Mouse (Mus musculus): ENCODE data around the gene Nek9. TPM values are rescaled to one million over a fixed set of nuclear protein-coding genes. Genes with fewer than 3 reads are reported as not detected.

The Nek9 gene
- total and polyA plus RNA-seq, 2 experiments: 14.0 to 17.0 TPM

DNA sequence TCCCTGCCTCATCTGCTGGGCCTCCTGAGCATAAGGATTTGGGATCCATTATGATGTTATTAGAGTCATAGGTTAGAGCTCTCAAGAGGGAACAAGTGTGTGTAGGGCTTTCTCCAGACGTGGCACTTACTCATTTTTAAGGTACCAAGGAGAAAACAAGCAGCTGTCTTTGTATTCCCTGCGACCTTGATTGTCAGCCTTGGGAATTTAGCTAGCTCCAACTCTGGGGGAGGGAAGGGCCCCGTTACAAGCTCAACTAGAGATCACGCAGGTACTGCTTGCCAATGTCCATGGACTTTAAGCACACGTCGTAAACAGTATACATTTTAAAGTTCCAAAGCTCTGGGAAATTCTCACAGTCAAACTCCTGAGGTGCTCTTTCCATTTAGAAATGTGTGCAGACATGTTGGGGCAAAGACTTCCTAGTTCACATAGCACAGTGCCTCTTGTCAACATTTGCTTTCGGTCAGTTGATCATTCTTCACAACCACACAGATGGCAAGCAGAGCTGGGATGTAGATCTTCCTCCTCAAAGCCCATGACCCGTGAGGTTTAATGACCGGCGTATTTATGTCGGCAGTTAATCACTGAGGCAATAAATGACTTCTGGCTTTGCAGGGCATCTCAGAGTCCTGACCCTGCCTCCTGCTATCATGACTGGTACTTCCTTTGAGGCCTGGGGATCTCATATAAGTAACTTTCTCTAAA is 40.9 kb downstream of the Nek9 start:
- TF ChIP-seq CTCF (IDR thresholded peaks at IDR 0.05; ENCODE audit: low read depth, low read length) (no peak), POLR2A (IDR thresholded peaks at IDR 0.05; ENCODE audit: extremely low read depth, insufficient read depth, low read length) (no peak)
- Histone ChIP-seq H3K27ac (replicated peaks; ENCODE audit: insufficient read depth, low read depth, low read length) (no peak overlapping the region), H3K27me3 (ENCODE audit: control insufficient read depth, insufficient read depth, low read length) (no peaks in the 10 kb centered on the region), H3K9ac (ENCODE audit: low read depth, low read length) (no peak overlapping the region), H3K79me2 (ENCODE audit: control insufficient read depth, insufficient read depth, low read length) (no peaks in the 10 kb centered on the region), H3K36me3 (ENCODE audit: control insufficient read depth, insufficient read depth, low read length) (peaks cover 22% of the 10 kb centered on the region), H3K4me3 (ENCODE audit: insufficient read depth, low read depth, low read length) (no peak overlapping the region), H3K4me1 (ENCODE audit: control insufficient read depth, insufficient read depth, low read length) (peaks cover 10% of the 10 kb centered on the region)
- 83% methylated on average over 11 of the region's 11 CpGs for WGBS
- DNase-seq (ENCODE audit: extremely low read depth, low read depth, low spot score): no peak

DNA sequence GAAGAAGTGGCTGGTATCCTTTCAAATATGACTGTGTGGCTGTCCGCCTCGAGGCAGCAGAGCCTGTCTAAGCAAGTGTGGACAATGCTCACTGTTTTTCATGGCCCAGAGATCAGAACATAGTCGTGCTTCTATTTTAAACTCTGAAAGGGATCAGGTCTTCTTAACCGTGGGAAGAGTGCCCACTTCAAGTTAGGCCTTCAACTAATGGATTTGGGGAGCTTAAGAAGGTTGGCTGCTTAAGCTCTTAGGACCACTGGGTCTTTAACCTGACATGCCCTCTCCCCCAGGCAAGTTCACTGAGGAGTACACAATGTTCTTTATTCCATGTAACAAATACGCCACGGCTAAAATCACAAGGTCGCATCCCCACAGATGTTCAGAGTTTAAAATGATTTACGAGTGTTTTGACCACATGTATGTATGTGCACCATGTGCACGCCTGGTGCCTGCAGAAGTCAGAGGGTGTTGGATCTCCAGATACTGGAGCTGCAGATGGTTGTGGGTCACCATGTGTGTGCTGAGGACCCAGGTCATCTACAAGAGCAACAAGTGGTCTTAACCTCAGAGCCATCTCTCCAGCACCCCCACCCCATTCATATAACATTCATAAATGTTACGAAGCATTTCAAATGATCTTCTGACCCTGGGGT is 41.7 kb downstream of the Nek9 start:
- TF ChIP-seq CTCF (IDR thresholded peaks at IDR 0.05; ENCODE audit: low read depth, low read length) (no peak), POLR2A (IDR thresholded peaks at IDR 0.05; ENCODE audit: extremely low read depth, insufficient read depth, low read length) (no peak)
- Histone ChIP-seq H3K4me1 (ENCODE audit: control insufficient read depth, insufficient read depth, low read length) (peaks cover 14% of the 10 kb centered on the region), H3K27ac (replicated peaks; ENCODE audit: insufficient read depth, low read depth, low read length) (no peak overlapping the region), H3K36me3 (ENCODE audit: control insufficient read depth, insufficient read depth, low read length) (peaks cover 20% of the 10 kb centered on the region), H3K9ac (ENCODE audit: low read depth, low read length) (no peak overlapping the region), H3K79me2 (ENCODE audit: control insufficient read depth, insufficient read depth, low read length) (peaks cover 2% of the 10 kb centered on the region; the same call in 1 of the 2 replicates), H3K27me3 (ENCODE audit: control insufficient read depth, insufficient read depth, low read length) (no peaks in the 10 kb centered on the region), H3K4me3 (ENCODE audit: insufficient read depth, low read depth, low read length) (no peak overlapping the region)
- DNase-seq (ENCODE audit: extremely low read depth, low read depth, low spot score): no peak
- WGBS: 90% methylated on average over 10 of the region's 10 CpGs

GRCm38 (mm10) chr12:85296915-85297314 is 42.2 kb downstream of the Nek9 start:
- Histone ChIP-seq H3K79me2 (ENCODE audit: control insufficient read depth, insufficient read depth, low read length) (peaks cover 4% of the 10 kb centered on the region; the same call in 1 of the 2 replicates), H3K9ac (ENCODE audit: low read depth, low read length) (no peak overlapping the region), H3K27ac (replicated peaks; ENCODE audit: insufficient read depth, low read depth, low read length) (no peak overlapping the region), H3K27me3 (ENCODE audit: control insufficient read depth, insufficient read depth, low read length) (no peaks in the 10 kb centered on the region), H3K36me3 (ENCODE audit: control insufficient read depth, insufficient read depth, low read length) (peaks cover 15% of the 10 kb centered on the region), H3K4me1 (ENCODE audit: control insufficient read depth, insufficient read depth, low read length) (peaks cover 16% of the 10 kb centered on the region), H3K4me3 (ENCODE audit: insufficient read depth, low read depth, low read length) (no peak overlapping the region)
- 85% methylated on average over 5 of the region's 5 CpGs for WGBS
- DNase-seq (ENCODE audit: extremely low read depth, low read depth, low spot score): no peak
- TF ChIP-seq POLR2A (IDR thresholded peaks at IDR 0.05; ENCODE audit: extremely low read depth, insufficient read depth, low read length) (no peak), CTCF (IDR thresholded peaks at IDR 0.05; ENCODE audit: low read depth, low read length) (no peak)

GRCm38 (mm10) chr12:85295506-85295905 is 43.7 kb downstream of the Nek9 start:
- 97% methylated on average over 2 of the region's 2 CpGs for WGBS

DNA sequence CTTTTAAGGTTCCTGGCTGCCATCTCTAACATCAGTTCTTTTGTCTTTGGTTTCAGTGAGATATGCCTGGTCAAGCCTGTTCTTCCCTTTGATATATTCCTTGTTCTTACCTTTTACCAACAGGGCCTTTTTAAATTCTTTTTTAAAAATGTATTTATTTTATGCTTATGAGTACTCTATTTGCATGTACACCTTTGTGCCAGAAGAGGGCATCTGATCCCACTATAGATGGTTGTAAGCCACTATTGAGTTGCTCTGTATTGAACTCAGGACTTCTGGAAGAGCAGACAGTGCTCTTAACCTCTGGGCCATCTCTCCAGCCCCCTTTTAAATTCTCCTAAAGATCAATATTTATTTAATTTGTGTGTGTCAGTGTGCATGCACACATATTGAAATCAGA is 46.3 kb downstream of the Nek9 start:
- H3K4me3 ChIP-seq (ENCODE audit: insufficient read depth, low read depth, low read length): no peak overlapping the region
- H3K9ac ChIP-seq (ENCODE audit: low read depth, low read length): no peak overlapping the region
- no peak overlapping the region for H3K27ac ChIP-seq (replicated peaks; ENCODE audit: insufficient read depth, low read depth, low read length)
- peaks cover 17% of the 10 kb centered on the region; the same call in 1 of the 2 replicates for H3K79me2 ChIP-seq (ENCODE audit: control insufficient read depth, insufficient read depth, low read length)
- peak; percentile 14; the same call in 1 of the 2 replicates for TF ChIP-seq CTCF (IDR thresholded peaks at IDR 0.05; ENCODE audit: low read depth, low read length)
- TF ChIP-seq POLR2A (IDR thresholded peaks at IDR 0.05; ENCODE audit: extremely low read depth, insufficient read depth, low read length): no peak
- peak; percentile 41 for DNase-seq (ENCODE audit: extremely low read depth, low read depth, low spot score)
- H3K27me3 ChIP-seq (ENCODE audit: control insufficient read depth, insufficient read depth, low read length): no peaks in the 10 kb centered on the region
- peaks cover 17% of the 10 kb centered on the region for H3K4me1 ChIP-seq (ENCODE audit: control insufficient read depth, insufficient read depth, low read length)
- H3K36me3 ChIP-seq (ENCODE audit: control insufficient read depth, insufficient read depth, low read length): peaks cover 3% of the 10 kb centered on the region; the same call in 1 of the 2 replicates

More at GRCm38 (mm10) chr12:85295506-85295905, 43.7 kb downstream of the Nek9 start:
- DNase-seq (ENCODE audit: extremely low read depth, low read depth, low spot score): no peak
- Histone ChIP-seq H3K27me3 (ENCODE audit: control insufficient read depth, insufficient read depth, low read length) (no peaks in the 10 kb centered on the region), H3K36me3 (ENCODE audit: control insufficient read depth, insufficient read depth, low read length) (peaks cover 4% of the 10 kb centered on the region; the same call in 1 of the 2 replicates), H3K79me2 (ENCODE audit: control insufficient read depth, insufficient read depth, low read length) (peaks cover 8% of the 10 kb centered on the region; the same call in 1 of the 2 replicates), H3K9ac (ENCODE audit: low read depth, low read length) (no peak overlapping the region), H3K27ac (replicated peaks; ENCODE audit: insufficient read depth, low read depth, low read length) (no peak overlapping the region), H3K4me3 (ENCODE audit: insufficient read depth, low read depth, low read length) (no peak overlapping the region), H3K4me1 (ENCODE audit: control insufficient read depth, insufficient read depth, low read length) (peaks cover 19% of the 10 kb centered on the region)
- no peak for TF ChIP-seq CTCF (IDR thresholded peaks at IDR 0.05; ENCODE audit: low read depth, low read length)
- no peak for TF ChIP-seq POLR2A (IDR thresholded peaks at IDR 0.05; ENCODE audit: extremely low read depth, insufficient read depth, low read length)

Measured in liver, adult 2 months (tissue).